Mouse (Mus musculus): ENCODE data around the gene Spata5.

DNA sequence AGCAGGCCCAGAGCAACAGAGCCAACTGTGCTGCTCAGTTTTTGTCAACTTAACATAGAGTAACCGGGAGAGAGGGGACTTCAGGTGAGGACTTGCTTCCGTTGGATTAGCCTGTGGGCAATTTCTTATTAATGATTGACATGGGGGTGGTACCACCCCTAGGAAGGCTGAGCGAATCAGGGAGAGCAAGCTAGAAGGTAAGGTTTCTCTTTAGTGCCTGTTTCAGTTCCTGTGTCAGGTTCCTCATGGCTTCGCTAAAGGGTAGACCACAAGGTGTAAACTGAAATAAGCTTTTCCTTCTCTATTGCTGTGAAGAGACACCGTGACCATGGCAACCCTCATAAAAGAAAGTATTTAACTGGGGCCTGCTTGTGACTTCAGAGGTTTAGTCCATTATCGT is 32.4 kb upstream of the Spata5 start:
- TF ChIP-seq CTCF (IDR thresholded peaks at IDR 0.05; ENCODE audit: borderline replicate concordance, insufficient read depth, low read length) (no peak), POLR2A (IDR thresholded peaks at IDR 0.05; ENCODE audit: low read depth, low read length) (no peak)
